Mouse (Mus musculus): Measurements from ENCODE around the gene Gpx2.
"Not testable (repeated sequence)": the region's sequence is repeated elsewhere in the genome, so short reads cannot be mapped to it uniquely, and the experiment has no call there.

Gpx2 gene

DNA sequence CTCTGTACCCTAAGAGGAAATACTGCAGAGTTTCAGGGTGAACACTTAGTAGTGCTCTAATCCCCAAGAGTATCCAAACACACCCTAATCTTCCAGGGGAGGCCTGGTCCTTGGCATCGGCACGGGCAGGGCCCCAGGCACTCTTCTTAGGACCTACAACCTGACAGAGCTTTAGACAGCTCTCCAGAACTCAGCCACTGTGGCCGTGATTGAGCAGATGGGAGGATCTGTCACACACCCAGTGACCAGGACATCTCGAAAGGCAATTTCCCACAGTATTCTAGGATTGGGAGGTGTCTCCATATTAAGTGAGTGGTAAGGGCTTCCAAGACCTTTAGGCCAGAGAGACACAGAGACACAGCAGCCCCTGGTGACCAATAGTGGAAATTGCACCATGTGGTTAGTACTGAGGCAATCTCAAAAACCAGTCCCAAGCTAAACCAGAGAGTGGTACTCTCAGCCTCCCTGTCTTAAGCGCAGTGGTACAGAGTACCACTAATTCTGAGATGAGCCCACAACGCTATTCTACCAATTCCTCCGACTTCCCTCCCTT is 8.4 kb upstream of the Gpx2 start:
- DNase-seq = peak; percentile 89

DNA sequence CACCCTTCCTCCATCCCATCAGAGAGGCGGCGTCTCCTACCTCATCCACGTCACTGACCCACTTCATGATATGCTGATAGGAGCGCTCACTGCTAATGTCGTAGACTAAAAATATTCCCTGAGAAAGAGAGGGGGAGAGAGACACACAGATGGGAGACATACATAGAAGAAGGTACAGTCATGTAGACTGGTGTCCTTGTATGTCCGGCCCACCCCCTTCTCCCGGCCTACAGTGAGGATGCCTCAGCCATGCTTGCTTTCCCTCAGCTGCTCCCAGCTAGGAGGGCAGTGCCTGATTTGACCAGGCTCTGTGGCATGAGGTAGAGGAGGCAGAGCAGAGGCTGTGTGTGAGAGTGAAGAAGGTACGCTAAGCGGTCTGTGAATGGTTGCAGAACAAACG is 7.7 kb upstream of the Gpx2 start:
- DNase-seq = peak; percentile 76

- DNase-seq = no peak
Observed at GRCm38 (mm10) chr12:76798008-76798720, 2.8 kb upstream of the Gpx2 start.

DNA sequence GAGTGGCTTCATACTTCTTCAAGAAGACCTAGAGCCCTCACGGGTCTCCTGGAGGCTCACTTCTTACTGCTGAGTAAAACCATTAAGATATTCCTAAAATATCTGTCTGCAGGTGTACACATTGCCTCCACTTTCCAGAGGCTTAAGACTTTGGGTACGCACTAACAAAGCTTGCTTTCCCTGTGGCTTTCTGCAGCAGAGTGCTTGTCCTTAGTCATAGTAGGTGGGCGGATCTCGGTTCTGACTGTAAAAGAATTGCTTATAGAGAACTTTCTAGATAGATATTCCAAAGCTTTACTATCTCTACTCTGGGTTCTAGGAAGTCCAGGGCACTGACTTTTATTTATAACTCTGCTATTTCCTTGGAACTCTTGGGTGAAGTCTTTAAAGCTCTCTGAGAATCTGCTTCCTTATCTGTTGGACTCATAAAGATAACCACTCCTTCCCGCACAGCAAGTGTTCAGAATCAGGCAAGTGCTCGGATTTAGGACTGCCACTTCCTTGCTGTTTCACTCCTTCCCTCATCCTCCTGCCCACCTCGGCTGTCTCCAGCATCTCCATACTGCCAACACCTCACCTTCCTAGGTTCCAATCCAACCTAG is 1.7 kb upstream of the Gpx2 start:
- DNase-seq = no peak

DNA sequence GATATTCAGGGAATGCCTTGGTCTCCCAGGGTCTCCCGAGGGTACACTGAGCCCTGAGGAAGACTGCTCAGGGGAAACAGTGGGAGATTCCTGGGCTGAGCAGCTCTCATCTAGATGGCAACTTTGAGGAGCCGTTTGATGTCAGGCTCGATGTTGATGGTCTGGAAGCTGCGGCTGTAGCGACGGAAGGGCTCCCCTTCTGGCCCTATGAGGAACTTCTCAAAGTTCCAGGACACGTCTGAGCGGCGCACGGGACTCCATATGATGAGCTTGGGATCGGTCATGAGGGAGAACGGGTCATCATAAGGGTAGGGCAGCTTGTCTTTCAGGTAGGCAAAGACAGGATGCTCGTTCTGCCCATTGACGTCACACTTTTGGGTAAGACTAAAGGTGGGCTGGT is 2.8 kb downstream of the Gpx2 start:
- not testable (repeated sequence) for DNase-seq

DNA sequence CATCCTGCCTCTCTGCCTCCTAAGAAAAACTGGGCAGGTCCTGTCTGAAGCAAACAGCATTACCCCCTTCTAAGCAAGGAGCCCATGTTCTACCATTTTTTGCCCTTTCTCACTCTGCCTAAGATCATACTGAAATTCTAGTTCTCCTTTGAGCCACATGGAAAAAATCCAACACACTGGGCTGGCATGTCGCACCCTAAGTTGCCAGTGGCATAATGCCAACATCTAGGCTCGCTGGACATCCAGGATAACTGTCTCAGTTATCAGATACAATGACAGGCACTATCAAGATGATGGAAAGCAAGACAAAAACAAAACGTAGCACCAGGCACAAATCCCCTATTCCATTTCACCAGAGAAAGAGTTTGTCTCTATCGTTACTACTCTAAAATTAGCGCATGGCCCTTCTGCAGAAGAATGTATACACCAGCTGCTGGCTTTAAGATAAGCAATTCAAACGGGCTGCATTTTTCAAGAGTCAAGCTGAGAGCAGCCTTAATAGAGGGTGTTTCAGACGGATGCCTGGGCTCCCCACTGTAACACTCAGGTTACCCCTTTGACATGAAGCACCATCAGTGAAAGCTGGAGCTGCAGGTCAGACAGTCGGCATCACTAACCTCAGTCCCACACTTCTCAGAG is 4.8 kb downstream of the Gpx2 start:
- no peak for DNase-seq

GRCm38 (mm10) chr12:76784056-76784619 is 11.2 kb downstream of the Gpx2 start:
- peak; percentile 94 for DNase-seq

GRCm38 (mm10) chr12:76780639-76781468 is 14.5 kb downstream of the Gpx2 start:
- peak; percentile 67 for DNase-seq

- DNase-seq = peak; percentile 62
Observed at GRCm38 (mm10) chr12:76779951-76780350, 15.4 kb downstream of the Gpx2 start.

DNA sequence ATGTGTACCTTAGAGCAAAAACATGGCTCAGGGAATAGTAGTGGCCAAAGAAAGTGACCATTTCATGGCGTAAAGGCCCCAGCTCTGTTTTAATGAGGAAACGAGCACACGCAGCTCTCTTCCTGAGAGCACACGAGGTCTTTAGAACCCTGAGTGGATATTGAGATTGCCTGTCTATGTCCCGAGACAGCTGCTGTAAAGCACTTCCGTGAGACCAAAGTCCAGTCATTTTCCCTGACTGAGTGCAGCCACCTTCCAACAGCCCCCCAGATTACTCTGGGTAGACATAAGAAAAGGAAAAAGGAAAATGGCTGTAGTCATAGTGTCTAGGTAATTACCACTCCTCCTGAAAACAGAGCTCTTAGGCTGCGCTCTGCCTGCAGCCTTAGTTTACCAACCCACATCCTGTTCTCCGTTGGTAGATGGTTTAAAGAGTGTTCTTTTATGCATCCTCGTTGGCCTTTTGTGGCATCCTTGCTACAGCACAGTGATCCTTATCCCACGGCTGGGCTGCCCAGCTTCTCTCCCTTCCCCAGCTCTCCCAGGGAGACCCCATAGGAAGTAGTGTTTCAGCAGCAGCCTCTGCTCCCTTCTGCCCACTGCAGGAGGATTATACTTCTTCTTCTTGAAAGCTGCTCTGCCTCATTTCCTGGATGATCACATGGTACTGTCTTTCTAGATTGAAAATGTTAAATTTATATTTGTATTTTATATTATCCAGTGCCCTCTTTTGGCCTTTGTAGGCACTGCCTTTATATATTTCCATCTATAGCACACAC is 16.9 kb downstream of the Gpx2 start:
- DNase-seq = peak; percentile 41

GRCm38 (mm10) chr12:76777845-76778244 is 17.5 kb downstream of the Gpx2 start:
- peak; percentile 76 for DNase-seq

GRCm38 (mm10) chr12:76776898-76777297 is 18.5 kb downstream of the Gpx2 start:
- DNase-seq = peak; percentile 30

DNA sequence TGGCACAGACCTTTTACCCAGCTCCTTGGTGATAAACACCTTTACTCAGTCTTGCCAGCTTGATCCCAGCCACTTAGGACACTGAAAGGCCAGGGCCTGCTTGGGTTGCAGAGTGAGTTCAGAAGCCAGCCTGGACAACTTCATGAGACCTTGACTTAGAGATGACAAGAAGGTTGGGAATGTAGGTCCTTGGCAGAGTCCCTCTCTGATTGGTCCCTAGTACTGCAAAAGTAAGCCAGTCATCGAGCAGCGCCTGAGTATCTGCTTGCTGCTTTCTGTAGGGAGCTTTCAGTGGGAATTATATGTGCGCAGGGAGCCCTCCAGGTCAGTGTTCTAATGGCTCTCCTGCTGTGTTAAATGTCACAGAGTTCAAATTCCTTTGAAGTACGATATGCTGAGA is 20.2 kb downstream of the Gpx2 start:
- DNase-seq = peak; percentile 56

DNA sequence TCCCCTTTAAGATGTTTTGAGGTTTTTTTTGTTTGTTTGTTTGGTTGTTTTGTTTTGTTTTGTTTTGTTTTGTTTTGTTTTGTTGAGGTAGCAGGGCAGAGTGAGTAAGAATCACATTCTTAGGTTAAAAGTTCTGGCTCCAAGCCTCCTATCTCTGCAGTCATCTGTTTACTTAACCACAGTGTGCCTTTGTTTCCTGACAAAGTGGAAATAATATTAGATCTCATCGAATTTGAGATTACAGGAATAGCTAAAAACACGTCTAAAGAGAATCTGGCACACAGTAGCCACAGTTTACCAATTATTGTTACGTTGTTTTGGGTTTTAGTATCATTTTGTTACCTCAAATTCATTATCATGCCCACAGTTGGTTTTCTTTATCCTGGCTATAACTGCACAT is 20.7 kb downstream of the Gpx2 start:
- DNase-seq = no peak

DNA sequence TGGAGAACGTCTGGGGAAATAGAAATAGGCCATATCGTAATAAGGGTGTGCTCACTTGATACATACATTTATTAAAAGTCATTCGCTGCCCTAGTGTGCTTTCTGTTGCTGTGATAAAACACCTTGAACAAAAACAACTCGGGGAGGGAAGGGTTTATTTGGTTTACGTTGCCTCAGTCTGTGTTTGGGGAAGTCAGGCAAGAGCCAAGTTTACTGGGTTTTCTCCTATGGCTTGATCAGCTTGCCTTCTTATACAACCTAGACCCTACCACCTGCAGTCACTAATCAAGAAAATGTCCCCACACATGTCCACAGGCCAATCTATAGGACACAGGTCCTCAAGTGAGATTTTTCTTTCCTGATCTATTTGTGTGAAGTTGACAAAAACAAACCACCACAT is 23.8 kb downstream of the Gpx2 start:
- peak; percentile 13 for DNase-seq

DNA sequence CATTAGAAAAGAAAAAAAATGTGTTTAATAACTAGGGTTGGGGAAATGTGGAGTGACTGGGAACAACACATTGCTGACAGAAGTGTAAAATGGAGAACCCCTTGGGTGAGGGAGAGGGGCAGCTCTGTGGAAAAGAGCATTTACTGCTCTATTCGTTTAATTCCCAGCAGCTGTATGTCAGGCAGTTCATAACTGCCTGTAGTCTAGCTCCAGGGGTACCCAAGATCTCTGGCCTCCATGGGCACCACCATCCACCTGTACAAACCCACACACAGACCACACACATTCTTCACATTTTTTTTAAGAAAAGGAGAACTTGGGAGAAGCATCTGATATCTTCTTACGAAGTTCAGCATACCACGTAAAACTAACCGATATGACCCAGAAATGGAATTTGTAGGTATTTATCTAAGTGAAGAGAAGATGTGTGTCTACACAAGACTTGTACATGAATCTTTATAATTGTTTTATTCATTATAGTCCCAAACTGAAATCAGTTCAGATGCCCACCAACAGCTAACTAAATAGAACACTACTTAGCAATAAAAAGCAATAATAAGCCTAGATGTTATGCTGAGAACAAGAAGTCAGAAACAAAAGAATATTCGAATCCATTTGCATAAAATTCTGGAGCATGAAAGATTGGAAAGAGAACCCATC is 24.4 kb downstream of the Gpx2 start:
- peak; percentile 68 for DNase-seq

DNA sequence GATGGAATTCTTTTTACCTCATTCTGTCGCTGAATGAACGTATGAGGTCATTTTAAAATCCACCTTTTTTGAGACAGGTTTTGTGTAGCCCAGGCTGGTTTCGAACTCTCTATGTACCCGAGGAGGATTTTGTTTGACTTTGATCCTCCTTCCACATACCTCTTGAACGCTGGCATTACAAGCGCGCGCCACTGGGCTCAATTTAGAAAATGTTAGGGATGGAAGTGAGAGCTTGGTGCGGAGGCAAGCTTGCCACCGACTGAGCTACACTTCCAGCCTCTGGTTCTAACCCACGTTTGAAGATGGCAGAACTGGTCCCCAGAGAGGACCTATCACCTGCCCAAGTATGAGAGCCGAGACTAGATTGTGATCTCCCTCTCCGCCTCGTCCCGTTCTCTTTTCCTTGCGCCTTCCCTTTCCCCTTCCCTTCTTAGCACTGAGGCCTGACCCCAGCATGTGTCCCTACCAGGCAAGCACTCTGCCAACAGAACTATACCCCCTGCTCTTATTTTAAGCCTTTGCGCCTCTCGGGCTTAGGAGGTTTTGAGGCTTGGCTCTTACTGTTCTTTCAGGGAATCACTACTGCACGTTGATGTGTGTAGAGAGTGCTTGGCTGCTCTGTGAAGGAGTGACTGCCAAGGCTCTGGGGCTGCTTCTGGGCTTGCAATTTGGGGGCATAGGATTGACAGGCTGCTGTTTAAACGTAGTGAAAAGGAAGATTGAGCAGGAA is 29.3 kb downstream of the Gpx2 start:
- peak; percentile 88 for DNase-seq

GRCm38 (mm10) chr12:76765354-76765851 is 30.0 kb downstream of the Gpx2 start, which contains the start of the genes Churc1 and Fntb:
TSS of gene Churc1 (plus strand) at chr12:76765538.
TSS of gene Fntb (plus strand) at chr12:76765589.
- peak; percentile 99 for DNase-seq

DNA sequence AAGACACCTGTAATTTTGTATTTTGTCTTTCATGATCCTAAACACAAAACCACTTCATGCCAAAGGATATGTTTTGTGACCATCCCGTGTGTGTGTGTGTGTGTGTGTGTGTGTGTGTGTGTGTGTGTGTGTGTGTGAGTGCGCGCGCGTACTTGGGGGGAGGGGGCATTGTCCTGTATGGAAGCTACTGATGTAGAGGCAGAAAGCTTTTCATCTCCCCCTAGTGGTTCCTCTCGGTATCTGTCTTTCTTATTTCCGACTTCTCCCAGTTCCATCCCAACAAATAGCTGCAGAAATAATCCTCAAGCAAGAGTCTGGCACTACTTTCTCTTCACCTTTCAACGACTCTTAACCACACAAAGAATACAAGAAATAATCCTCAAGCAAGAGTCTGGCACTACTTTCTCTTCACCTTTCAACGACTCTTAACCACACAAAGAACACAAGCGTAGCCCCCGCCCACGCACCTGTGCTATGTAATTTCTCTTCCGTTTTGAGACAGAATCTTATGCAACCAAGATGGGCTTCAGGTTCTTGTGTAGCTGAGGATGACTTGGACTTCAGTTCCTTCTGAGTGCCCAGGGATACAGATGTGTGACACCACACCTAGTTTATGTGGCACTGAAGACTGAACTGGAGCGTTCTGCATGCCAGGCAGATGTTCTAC is 42.6 kb downstream of the Gpx2 start:
- DNase-seq = peak; percentile 61

Data from heart, adult 11 months (tissue).